Mouse (Mus musculus) kidney, embryonic 16.5 days (tissue): ENCODE data around the gene Khdrbs1. TPM values are rescaled to one million over a fixed set of nuclear protein-coding genes. Genes with fewer than 3 reads are reported as not detected.
"Not testable (repeated sequence)": the region's sequence is repeated elsewhere in the genome, so short reads cannot be mapped to it uniquely, and the experiment has no call there.

Experiments used
- ATAC-seq: fragments of 200-750 bp; cut with Nextera tagmentation; 2 replicates; pipeline ENCODE4 v1.8.0; 2017; ENCODE audit warnings: moderate TSS enrichment; ENCODE audit not compliant: low FRiP score, low TSS enrichment
- H3K27ac ChIP-seq: fragments of 300-500 bp; sonication (generic); 2 replicates; pipeline ENCODE4 v1.5.1; 2014; ENCODE audit warnings: low read length
- H3K27me3 ChIP-seq: fragments of 300-500 bp; sonication (generic); 2 replicates; pipeline ENCODE4 v1.6.1; 2014; ENCODE audit warnings: low read length, control low read depth, mixed read lengths; ENCODE audit not compliant: insufficient read depth
- H3K36me3 ChIP-seq: fragments of 300-500 bp; sonication (generic); 2 replicates; pipeline ENCODE4 v1.6.1; 2014; ENCODE audit warnings: low read length, control low read depth, mixed read lengths; ENCODE audit not compliant: insufficient read depth
- H3K4me1 ChIP-seq: fragments of 300-500 bp; sonication (generic); 2 replicates; pipeline ENCODE4 v1.6.1; 2014; ENCODE audit warnings: low read length, control low read depth, mixed read lengths; ENCODE audit not compliant: insufficient read depth
- H3K4me2 ChIP-seq: fragments of 300-500 bp; sonication (generic); replicated peaks from 2 replicates; pipeline ENCODE4 v1.6.1; 2014; ENCODE audit warnings: low read depth, low read length
- H3K4me3 ChIP-seq: fragments of 300-500 bp; sonication (generic); 2 replicates; pipeline ENCODE4 v1.5.1; 2014; ENCODE audit warnings: mild to moderate bottlenecking, low read length
- H3K9ac ChIP-seq: fragments of 300-500 bp; sonication (generic); replicated peaks from 2 replicates; pipeline ENCODE4 v1.6.1; 2014; ENCODE audit warnings: low read length
- H3K9me3 ChIP-seq: fragments of 300-500 bp; sonication (generic); 2 replicates; pipeline ENCODE4 v1.6.1; 2016; ENCODE audit warnings: low read length, control low read depth
- WGBS: fragments of 180-500 bp; shearing (Covaris S2); extraction: QIAGEN DNeasy Blood & Tissue Kit; methylation state at CpG from one replicate; pipeline ENCODE4 v1.1.7; 2014; 5-methylcytosine and 5-hydroxymethylcytosine counted together
- polyA plus RNA-seq: library from polyadenylated mRNA; unstranded; fragments of >200 nt; fragmentation: Nextera tagmentation; extraction: Ambion mirVana; gene quantifications from 2 replicates; pipeline ENCODE4 v1.2.1, GENCODE M21; 2015

Gene Khdrbs1
- polyA plus RNA-seq, 1 experiment from 2014 or later = 92.1 TPM

DNA sequence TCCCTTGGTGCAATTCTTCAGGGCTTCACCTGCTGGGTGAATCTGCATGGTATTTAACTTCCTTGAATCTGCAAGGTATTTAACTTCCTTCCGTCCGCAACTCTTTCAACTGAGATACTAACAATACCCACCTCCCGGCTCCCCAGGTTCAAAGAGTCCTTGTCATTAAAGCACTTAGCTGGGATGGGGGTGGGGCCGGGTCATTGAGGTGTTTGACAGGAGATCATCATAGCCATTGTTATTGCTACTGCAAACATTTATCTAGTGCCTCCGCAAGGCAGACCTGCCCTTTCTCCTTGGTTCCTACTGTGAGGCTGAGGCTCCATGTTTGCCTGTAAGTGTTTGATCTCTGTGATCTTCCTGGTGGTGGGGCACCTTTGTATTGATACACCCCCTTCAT lies 8.3 kb upstream of the Khdrbs1 start:
- no peak overlapping the region for H3K27ac ChIP-seq
- no peaks in the 10 kb centered on the region for H3K36me3 ChIP-seq
- H3K4me2 ChIP-seq = no peak overlapping the region
- no peak for ATAC-seq
- no peaks in the 10 kb centered on the region; the same call in none of the 2 replicates for H3K4me1 ChIP-seq
- H3K27me3 ChIP-seq = no peaks in the 10 kb centered on the region
- H3K4me3 ChIP-seq = no peak overlapping the region
- H3K9ac ChIP-seq = no peak overlapping the region
- no peaks in the 10 kb centered on the region for H3K9me3 ChIP-seq
- 42% methylated on average over 5 of the region's 5 CpGs for WGBS

DNA sequence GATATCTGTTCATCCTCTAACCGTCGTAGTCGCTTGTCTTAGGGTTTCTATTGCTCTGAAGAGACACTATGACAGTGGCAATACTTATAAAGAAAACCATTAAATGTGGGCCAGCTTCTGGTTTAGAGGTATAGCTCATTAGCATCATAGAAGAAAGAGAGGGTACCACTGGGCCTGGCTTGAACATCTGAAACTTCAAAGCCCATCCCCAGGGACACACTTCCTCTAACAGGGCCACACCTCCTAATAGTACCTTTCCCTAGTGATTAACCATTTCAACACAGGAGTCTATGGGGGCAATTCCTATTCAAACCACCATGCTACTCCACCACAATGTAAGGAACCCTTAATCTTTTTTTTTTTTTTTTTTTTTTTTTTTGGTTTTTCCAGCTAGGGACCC lies 4.5 kb upstream of the Khdrbs1 start:
- H3K27ac ChIP-seq = no peak overlapping the region
- no peak for ATAC-seq
- no peak overlapping the region for H3K4me3 ChIP-seq
- H3K4me2 ChIP-seq = no peak overlapping the region
- H3K4me1 ChIP-seq = peaks cover 7% of the 10 kb centered on the region
- no peak overlapping the region for H3K9ac ChIP-seq
- H3K9me3 ChIP-seq = no peaks in the 10 kb centered on the region
- H3K36me3 ChIP-seq = no peaks in the 10 kb centered on the region
- WGBS = 58% methylated on average over 3 of the region's 3 CpGs
- H3K27me3 ChIP-seq = no peaks in the 10 kb centered on the region

DNA sequence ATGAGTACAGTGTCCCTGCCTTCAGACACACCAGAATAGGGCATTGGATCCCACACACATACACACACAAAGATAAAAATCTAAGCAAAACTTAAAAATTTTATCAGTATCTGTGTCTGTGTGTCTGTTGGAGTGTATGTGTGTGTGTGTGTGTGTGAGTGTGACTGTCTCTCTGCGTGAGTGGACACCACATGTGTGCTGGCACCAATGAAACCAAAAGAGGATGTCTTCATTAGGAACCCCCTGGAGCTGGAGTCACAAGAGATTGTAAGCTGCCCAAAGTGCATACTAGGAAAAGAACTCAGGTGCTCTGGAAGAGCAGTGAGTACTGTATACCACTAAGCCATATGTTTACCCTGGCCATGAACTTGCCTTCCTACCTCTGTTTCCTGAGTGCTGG lies 4.0 kb upstream of the Khdrbs1 start:
- no peak overlapping the region for H3K9ac ChIP-seq
- no peaks in the 10 kb centered on the region for H3K27me3 ChIP-seq
- 62% methylated on average over 1 of the region's 1 CpGs for WGBS
- no peak overlapping the region for H3K4me2 ChIP-seq
- no peak overlapping the region for H3K4me3 ChIP-seq
- no peak for ATAC-seq
- no peaks in the 10 kb centered on the region for H3K36me3 ChIP-seq
- no peaks in the 10 kb centered on the region for H3K9me3 ChIP-seq
- peaks cover 7% of the 10 kb centered on the region for H3K4me1 ChIP-seq
- H3K27ac ChIP-seq = no peak overlapping the region

DNA sequence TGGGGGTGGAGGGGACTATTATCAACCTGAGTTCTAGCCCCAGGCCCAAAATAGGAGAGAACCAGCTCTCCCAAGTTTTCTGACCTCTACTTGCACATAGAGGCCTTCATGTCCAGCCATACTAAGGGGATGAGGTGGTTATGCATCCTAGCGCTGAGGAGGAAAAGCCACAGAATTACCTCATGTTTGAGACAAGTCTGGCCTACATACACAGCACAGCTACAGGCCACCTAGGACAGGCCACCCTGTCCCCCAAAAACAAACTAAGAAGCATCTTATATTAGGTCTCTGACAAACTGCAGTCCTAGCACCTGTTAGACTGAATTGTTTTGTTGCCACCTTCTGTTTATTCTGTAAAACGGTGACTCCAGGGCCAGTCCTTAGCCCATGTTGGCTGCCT lies 1.4 kb upstream of the Khdrbs1 start:
- H3K9ac ChIP-seq = peak overlapping the region; percentile 96
- H3K4me3 ChIP-seq = peak overlapping the region; percentile 100; the same call in 1 of the 2 replicates
- peak overlapping the region; percentile 61 for H3K4me2 ChIP-seq
- H3K27me3 ChIP-seq = no peaks in the 10 kb centered on the region
- peaks cover 24% of the 10 kb centered on the region for H3K4me1 ChIP-seq
- 39% methylated on average over 2 of the region's 2 CpGs for WGBS
- peak overlapping the region; percentile 100 for H3K27ac ChIP-seq
- no peak for ATAC-seq
- H3K36me3 ChIP-seq = no peaks in the 10 kb centered on the region
- H3K9me3 ChIP-seq = no peaks in the 10 kb centered on the region

DNA sequence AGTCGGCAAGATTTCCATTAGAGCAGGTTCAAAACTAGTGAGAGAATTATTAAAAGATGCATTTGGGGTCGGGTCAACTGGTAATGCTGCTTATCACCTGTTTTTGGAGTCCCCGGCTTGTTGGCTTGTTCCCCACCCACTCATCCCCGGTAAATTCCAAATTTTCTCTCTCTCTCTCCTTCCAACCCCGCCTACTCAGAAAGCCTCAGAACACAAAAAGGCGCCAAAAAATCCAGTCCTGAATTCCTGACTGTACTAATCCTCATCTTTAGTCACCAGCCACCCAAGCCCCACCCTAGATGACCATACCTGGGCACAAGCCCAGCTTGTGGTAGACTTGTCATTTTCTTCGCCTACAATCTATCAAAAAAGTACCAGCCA lies 897 bp upstream of the Khdrbs1 start:
- Histone ChIP-seq H3K4me1 (peaks cover 24% of the 10 kb centered on the region), H3K36me3 (no peaks in the 10 kb centered on the region), H3K27me3 (no peaks in the 10 kb centered on the region), H3K27ac (peak overlapping the region; percentile 100), H3K9ac (peak overlapping the region; percentile 96), H3K9me3 (no peaks in the 10 kb centered on the region), H3K4me2 (peak overlapping the region; percentile 61), H3K4me3 (peak overlapping the region; percentile 100)
- WGBS = 9% methylated on average over 7 of the region's 7 CpGs
- no peak for ATAC-seq

DNA sequence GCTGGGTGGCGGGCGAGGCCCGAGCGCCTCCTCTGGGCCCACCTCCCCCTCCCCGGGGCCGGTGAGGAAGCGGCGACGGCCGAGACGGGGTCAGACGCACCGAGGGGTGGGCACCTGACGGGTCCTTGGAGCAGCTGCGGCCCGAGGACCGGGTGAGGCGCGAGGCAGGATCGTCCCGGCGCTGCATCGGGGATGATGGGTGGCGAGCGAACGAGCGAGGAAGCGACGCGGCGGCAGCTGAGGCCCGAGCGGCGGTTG lies 200 bp downstream of the Khdrbs1 start:
- Histone ChIP-seq H3K27me3 (no peaks in the 10 kb centered on the region), H3K36me3 (0 out of 2 replicates have a peak, but pooled peaks cover 5% of the 10 kb centered on the region), H3K27ac (peak overlapping the region; percentile 96), H3K4me2 (peak overlapping the region; percentile 72), H3K4me3 (peak overlapping the region; percentile 100), H3K4me1 (peaks cover 27% of the 10 kb centered on the region), H3K9me3 (no peaks in the 10 kb centered on the region), H3K9ac (peak overlapping the region; percentile 100)
- peak; percentile 44; the same call in 1 of the 2 replicates for ATAC-seq
- WGBS = 0% methylated on average over 34 of the region's 34 CpGs

DNA sequence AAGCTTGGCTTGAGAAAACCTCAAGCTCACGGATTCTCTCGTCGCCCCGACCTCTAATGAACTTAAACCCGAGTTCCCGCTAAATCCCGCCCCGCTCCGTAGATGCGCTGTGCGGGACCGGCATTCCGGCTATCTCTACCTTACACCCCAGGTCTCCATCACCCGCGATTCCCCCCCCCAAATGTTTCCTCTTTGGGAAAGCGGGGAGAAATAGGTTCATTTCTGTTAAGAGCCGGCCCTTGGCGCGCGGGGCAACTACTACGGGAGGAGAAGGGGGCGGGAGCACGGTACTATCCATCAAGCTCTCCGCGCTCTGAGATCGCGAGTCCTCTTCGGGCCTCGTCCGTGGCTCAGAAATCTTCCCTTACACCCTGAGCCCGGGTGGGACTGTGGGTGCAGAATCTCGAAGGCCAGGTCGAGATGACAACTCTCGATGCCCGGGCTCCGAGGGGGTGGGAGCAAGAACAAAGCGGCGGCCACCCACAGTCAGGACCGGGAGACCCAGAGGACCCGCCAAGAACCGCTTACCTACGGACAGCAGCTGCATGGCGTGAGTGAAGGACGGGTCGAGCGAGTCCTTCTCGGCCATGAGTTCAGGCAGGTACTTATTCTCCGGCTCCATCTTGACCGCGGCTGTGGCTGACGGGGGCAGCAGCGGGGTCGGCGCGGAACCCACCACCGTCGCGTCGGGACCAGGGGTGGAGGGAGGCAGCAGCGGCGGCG lies 691 bp downstream of the Khdrbs1 start:
- no peaks in the 10 kb centered on the region for H3K9me3 ChIP-seq
- 0 out of 2 replicates have a peak, but pooled peaks cover 5% of the 10 kb centered on the region for H3K36me3 ChIP-seq
- peak overlapping the region; percentile 72 for H3K4me2 ChIP-seq
- H3K27me3 ChIP-seq = no peaks in the 10 kb centered on the region
- WGBS = under 1% methylated on average over 62 of the region's 62 CpGs
- peak overlapping the region; percentile 96 for H3K27ac ChIP-seq
- ATAC-seq = peak; percentile 24
- peak overlapping the region; percentile 100 for H3K9ac ChIP-seq
- H3K4me1 ChIP-seq = peaks cover 27% of the 10 kb centered on the region
- H3K4me3 ChIP-seq = peak overlapping the region; percentile 100

DNA sequence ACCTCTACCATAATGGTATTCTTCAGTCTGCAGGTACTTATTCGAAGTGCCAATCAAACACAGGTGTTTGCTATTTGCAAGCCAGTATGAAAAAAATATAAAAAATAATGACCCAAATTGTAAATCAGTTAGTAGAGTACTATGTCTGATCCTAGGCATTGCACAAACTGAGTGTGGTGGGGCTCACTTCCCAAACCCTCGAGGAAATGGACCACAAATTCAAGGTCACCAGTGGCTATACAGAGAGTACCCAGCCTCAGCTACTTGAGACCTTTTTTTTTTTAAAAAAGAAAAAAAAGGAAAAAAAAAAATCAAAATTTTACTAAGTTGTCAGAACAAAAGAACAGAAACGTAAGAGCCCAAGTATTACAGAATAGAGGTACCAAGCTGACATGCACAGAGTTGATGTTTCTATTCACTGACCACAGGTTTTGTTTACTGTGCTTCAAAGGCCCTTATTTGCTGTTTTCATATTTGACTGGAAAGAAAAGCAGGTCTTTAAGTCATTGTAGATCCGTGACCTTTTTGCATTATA lies 2.9 kb downstream of the Khdrbs1 start:
- Histone ChIP-seq H3K4me3 (peak overlapping the region; percentile 14; the same call in 1 of the 2 replicates), H3K4me2 (peak overlapping the region; percentile 72), H3K27ac (no peak overlapping the region), H3K36me3 (0 out of 2 replicates have a peak, but pooled peaks cover 5% of the 10 kb centered on the region), H3K9ac (no peak overlapping the region), H3K4me1 (peaks cover 27% of the 10 kb centered on the region), H3K27me3 (no peaks in the 10 kb centered on the region), H3K9me3 (no peaks in the 10 kb centered on the region)
- 66% methylated on average over 4 of the region's 4 CpGs for WGBS
- ATAC-seq = no peak

DNA sequence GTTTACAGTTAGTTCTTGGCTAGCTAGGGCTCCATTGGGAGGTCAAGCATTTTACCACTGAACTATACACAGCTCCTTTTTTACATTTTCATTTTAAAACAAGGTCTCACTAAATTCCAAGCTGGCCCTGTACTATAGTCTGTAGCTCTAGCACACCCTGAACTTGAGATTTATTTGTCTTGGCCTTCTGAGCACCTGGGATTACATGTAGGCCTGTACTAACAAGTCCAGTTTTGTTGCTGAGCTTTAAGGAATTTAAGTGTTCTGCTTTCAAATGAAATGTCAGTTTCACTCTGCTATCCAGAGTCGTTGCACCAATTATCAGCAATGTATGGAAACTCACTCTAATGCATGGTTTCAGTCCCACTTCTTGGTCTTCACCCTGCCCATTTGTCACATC lies 5.9 kb downstream of the Khdrbs1 start:
- H3K4me1 ChIP-seq = peaks cover 24% of the 10 kb centered on the region
- H3K4me2 ChIP-seq = no peak overlapping the region
- no peaks in the 10 kb centered on the region for H3K27me3 ChIP-seq
- H3K36me3 ChIP-seq = 0 out of 2 replicates have a peak, but pooled peaks cover 5% of the 10 kb centered on the region
- WGBS = 76% methylated on average over 1 of the region's 1 CpGs
- no peak for ATAC-seq
- H3K9me3 ChIP-seq = no peaks in the 10 kb centered on the region
- H3K4me3 ChIP-seq = no peak overlapping the region
- H3K27ac ChIP-seq = no peak overlapping the region
- no peak overlapping the region for H3K9ac ChIP-seq

DNA sequence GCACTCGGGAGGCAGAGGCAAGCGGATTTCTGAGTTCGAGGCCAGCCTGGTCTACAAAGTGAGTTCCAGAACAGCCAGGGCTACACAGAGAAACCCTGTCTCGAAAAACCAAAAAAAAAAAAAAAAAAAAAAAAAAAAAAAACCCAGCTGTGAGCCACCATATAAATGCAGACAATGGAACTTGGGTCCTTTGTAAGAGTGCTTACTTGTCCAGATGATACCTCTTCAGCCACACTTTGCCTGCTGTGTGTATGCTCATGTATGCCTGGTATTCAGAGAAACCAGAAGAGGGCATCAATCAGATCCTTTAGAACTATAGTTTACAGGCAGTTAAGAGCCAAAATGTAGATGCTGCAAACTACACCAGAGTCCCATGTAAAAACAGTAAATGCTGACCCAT lies 6.6 kb downstream of the Khdrbs1 start:
- not testable (repeated sequence) for H3K9ac ChIP-seq, H3K4me2 ChIP-seq, H3K4me3 ChIP-seq, ATAC-seq, H3K27me3 ChIP-seq, H3K9me3 ChIP-seq, H3K36me3 ChIP-seq, H3K27ac ChIP-seq
- peaks cover 23% of the 10 kb centered on the region for H3K4me1 ChIP-seq
- WGBS = 93% methylated on average over 4 of the region's 4 CpGs
